In genomic region chr6:115717715-115718558, GRCm38 (mm10) we compare ENCODE assay signal across 8 mouse cellular contexts. TPM values are rescaled to one million over a fixed set of nuclear protein-coding genes. Genes with fewer than 3 reads are reported as not detected.
DNase-seq lines count a peak whose midpoint lies in the region; ATAC-seq lines count a peak whose summit lies in the region.

No protein-coding gene starts in this region.

- under 1% methylated on average over 15 of the region's 15 CpGs for WGBS in forebrain, embryonic 13.5 days
- 2% methylated on average over 15 of the region's 15 CpGs for WGBS in limb, embryonic 10.5 days
- under 1% methylated on average over 15 of the region's 15 CpGs for WGBS in midbrain, embryonic 10.5 days

- no peak overlapping the region for H3K27ac ChIP-seq in forebrain, embryonic 13.5 days
- H3K27ac ChIP-seq in limb, embryonic 10.5 days: peak overlapping the region; percentile 59
- H3K27ac ChIP-seq in midbrain, embryonic 10.5 days (replicated peaks): peak overlapping the region; percentile 75

- H3K9ac ChIP-seq in forebrain, embryonic 13.5 days: peak overlapping the region; percentile 17; the same call in 1 of the 2 replicates

- no peaks in the 10 kb centered on the region for H3K27me3 ChIP-seq in forebrain, embryonic 13.5 days
- H3K27me3 ChIP-seq in limb, embryonic 10.5 days (ENCODE audit: low read depth, poor library complexity, severe bottlenecking): no peaks in the 10 kb centered on the region
- 0 out of 2 replicates have a peak, but pooled peaks cover 4% of the 10 kb centered on the region for H3K27me3 ChIP-seq in midbrain, embryonic 10.5 days (ENCODE audit: low read depth, poor library complexity, severe bottlenecking)

- H3K9me3 ChIP-seq in forebrain, embryonic 13.5 days (replicated peaks): no peaks in the 10 kb centered on the region
- H3K9me3 ChIP-seq in limb, embryonic 10.5 days (replicated peaks): no peaks in the 10 kb centered on the region
- no peaks in the 10 kb centered on the region for H3K9me3 ChIP-seq in midbrain, embryonic 10.5 days (replicated peaks)

- H3K4me1 ChIP-seq in forebrain, embryonic 13.5 days: peaks cover 15% of the 10 kb centered on the region
- peaks cover 21% of the 10 kb centered on the region for H3K4me1 ChIP-seq in limb, embryonic 10.5 days
- peaks cover 22% of the 10 kb centered on the region for H3K4me1 ChIP-seq in midbrain, embryonic 10.5 days

- H3K36me3 ChIP-seq in forebrain, embryonic 13.5 days (ENCODE audit: poor library complexity, severe bottlenecking): no peaks in the 10 kb centered on the region
- H3K36me3 ChIP-seq in limb, embryonic 10.5 days: no peaks in the 10 kb centered on the region
- H3K36me3 ChIP-seq in midbrain, embryonic 10.5 days: no peaks in the 10 kb centered on the region

- peak; percentile 81 for DNase-seq in CD4-positive helper T cell, adult 2 months (ENCODE audit: low read depth, low spot score)
- peak; percentile 74 for DNase-seq in adrenal gland, postnatal 10 days
- DNase-seq in heart, postnatal 4 days: peak; percentile 60
- DNase-seq in limb, embryonic 10.5 days (ENCODE audit: low spot score): peak; percentile 56
- DNase-seq in midbrain, embryonic 10.5 days (ENCODE audit: low spot score): peak; percentile 63
- peak; percentile 49 for DNase-seq in testis, postnatal 10 days (ENCODE audit: low spot score)
- no peak for DNase-seq in right cerebral cortex, postnatal 4 days

- ATAC-seq in forebrain, embryonic 13.5 days: peak; percentile 96

- peak overlapping the region; percentile 20 for H3K4me3 ChIP-seq in forebrain, embryonic 13.5 days
- H3K4me3 ChIP-seq in limb, embryonic 10.5 days: peak overlapping the region; percentile 40
- peak overlapping the region; percentile 48 for H3K4me3 ChIP-seq in midbrain, embryonic 10.5 days

- H3K4me2 ChIP-seq in forebrain, embryonic 13.5 days: peak overlapping the region; percentile 52

RNA-seq across cellular contexts. Expression of gene Raf1, which starts 41.5 kb away (rescaled TPM):
- 100 to 1,000 TPM in 1 of 2 experiments, 10 to 100 TPM in 1; 95.1 to 114 TPM for total RNA-seq in adrenal gland, postnatal 10 days (2021)
- polyA plus RNA-seq in forebrain, embryonic 13.5 days (2015; fragmentation: Nextera tagmentation; extraction: Ambion mirVana): 137 and 156 TPM in 2 replicates
- total RNA-seq in heart, postnatal 4 days (2021): 100 to 1,000 TPM; 128 to 142 TPM
- 121 TPM in 2 replicates for polyA plus RNA-seq in limb, embryonic 10.5 days (2016; fragmentation: Nextera tagmentation; extraction: Ambion mirVana)
- 114 and 123 TPM in 2 replicates for polyA plus RNA-seq in midbrain, embryonic 10.5 days (2016; fragmentation: Nextera tagmentation; extraction: Ambion mirVana)

RNA-seq across cellular contexts. Expression of gene Tmem40, which starts 44.3 kb away (rescaled TPM):
- under 1 TPM; 0.79 to 0.93 TPM for total RNA-seq in adrenal gland, postnatal 10 days (2021)
- polyA plus RNA-seq in forebrain, embryonic 13.5 days (2015; fragmentation: Nextera tagmentation; extraction: Ambion mirVana): 0.78 and 0.84 TPM in 2 replicates
- under 1 TPM in 1 of 2 experiments, not detected in 1; 0.54 TPM for total RNA-seq in heart, postnatal 4 days (2021)
- 0.95 and 1.8 TPM in 2 replicates for polyA plus RNA-seq in limb, embryonic 10.5 days (2016; fragmentation: Nextera tagmentation; extraction: Ambion mirVana)
- 1.6 and 1.9 TPM in 2 replicates for polyA plus RNA-seq in midbrain, embryonic 10.5 days (2016; fragmentation: Nextera tagmentation; extraction: Ambion mirVana)

RNA-seq across cellular contexts. Expression of gene Cand2, which starts 56.4 kb away (rescaled TPM):
- 10 to 100 TPM; 10.4 to 16.1 TPM for total RNA-seq in adrenal gland, postnatal 10 days (2021)
- 23.8 and 26.5 TPM in 2 replicates for polyA plus RNA-seq in forebrain, embryonic 13.5 days (2015; fragmentation: Nextera tagmentation; extraction: Ambion mirVana)
- 10 to 100 TPM; 74.1 to 74.2 TPM for total RNA-seq in heart, postnatal 4 days (2021)
- polyA plus RNA-seq in limb, embryonic 10.5 days (2016; fragmentation: Nextera tagmentation; extraction: Ambion mirVana): 73.1 and 88.1 TPM in 2 replicates
- 56.3 and 57.3 TPM in 2 replicates for polyA plus RNA-seq in midbrain, embryonic 10.5 days (2016; fragmentation: Nextera tagmentation; extraction: Ambion mirVana)
